Comparison of ENCODE assay signal across 8 mouse cellular contexts in the genomic region with DNA sequence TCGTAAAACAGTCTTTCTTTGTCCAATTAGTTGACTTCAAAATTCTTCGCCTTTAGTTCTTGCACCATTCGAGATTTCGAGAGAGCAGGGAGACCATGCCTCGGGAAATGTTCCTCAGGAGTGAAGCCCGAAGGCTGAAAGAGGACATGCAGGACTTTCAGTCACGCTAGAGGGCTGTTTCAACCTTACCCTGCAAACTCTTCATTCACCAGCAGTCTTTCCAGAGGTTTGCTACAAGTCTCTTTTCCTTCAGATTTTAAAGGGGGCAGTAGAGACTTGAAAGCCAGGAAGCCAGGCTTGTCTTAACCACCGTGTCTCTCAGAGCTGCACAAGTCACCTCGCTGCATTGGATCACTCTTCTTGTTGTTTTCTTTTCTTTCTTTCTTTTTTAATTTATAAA. TPM values are rescaled to one million over a fixed set of nuclear protein-coding genes. Genes with fewer than 3 reads are reported as not detected.
DNase-seq lines count a peak whose midpoint lies in the region; ATAC-seq and TF ChIP-seq lines count a peak whose summit lies in the region.

No protein-coding gene starts in this region.

- no peak overlapping the region for H3K9ac ChIP-seq in ES-E14 (ENCODE audit: insufficient read depth, low read depth, low read length, poor library complexity, severe bottlenecking)
- peak overlapping the region; percentile 57 for H3K9ac ChIP-seq in forebrain, embryonic 16.5 days (replicated peaks; ENCODE audit: low read depth, low read length)
- no peak overlapping the region for H3K9ac ChIP-seq in liver, embryonic 16.5 days (ENCODE audit: low read depth, low read length)

- TF ChIP-seq POLR2A in cerebellum, adult 2 months (IDR thresholded peaks at IDR 0.05; ENCODE audit: borderline replicate concordance, insufficient read depth, low read length) = no peak

- no peaks in the 10 kb centered on the region for H3K9me3 ChIP-seq in ES-E14 (ENCODE audit: control insufficient read depth, insufficient read depth, low read depth, low read length)
- H3K9me3 ChIP-seq in forebrain, embryonic 16.5 days (ENCODE audit: control insufficient read depth, low read length) = no peaks in the 10 kb centered on the region
- no peaks in the 10 kb centered on the region for H3K9me3 ChIP-seq in liver, embryonic 16.5 days (replicated peaks; ENCODE audit: control insufficient read depth, low read length)

- in situ Hi-C loops in ES-E14 (cut with MboI; ENCODE audit: low sequenced_read_pairs in 2 of 2, unreplicated experiment in 2 of 2) = no loop called here

- 13% methylated on average over 9 of the region's 9 CpGs for WGBS in cerebellum, adult 2 months
- 5% methylated on average over 9 of the region's 9 CpGs for WGBS in forebrain, embryonic 16.5 days
- 5% methylated on average over 9 of the region's 9 CpGs for WGBS in liver, embryonic 16.5 days (ENCODE audit: insufficient replicate concordance)

- H3K27me3 ChIP-seq in cerebellum, adult 2 months (ENCODE audit: control insufficient read depth, insufficient read depth, low read length) = no peaks in the 10 kb centered on the region
- H3K27me3 ChIP-seq in forebrain, embryonic 16.5 days (replicated peaks; ENCODE audit: control insufficient read depth, insufficient read depth, low read length) = no peaks in the 10 kb centered on the region
- peaks cover 6% of the 10 kb centered on the region for H3K27me3 ChIP-seq in liver, embryonic 16.5 days (ENCODE audit: control insufficient read depth, insufficient read depth, low read depth, low read length)

- peak overlapping the region; percentile 87 for H3K4me2 ChIP-seq in forebrain, embryonic 16.5 days (ENCODE audit: low read length)
- H3K4me2 ChIP-seq in liver, embryonic 16.5 days (ENCODE audit: low read depth, low read length) = peak overlapping the region; percentile 32; the same call in 1 of the 2 replicates

- ATAC-seq in forebrain, embryonic 16.5 days = peak; percentile 70
- ATAC-seq in liver, embryonic 16.5 days (ENCODE audit: low read depth) = no peak

- no peaks in the 10 kb centered on the region for H3K36me3 ChIP-seq in ES-E14 (ENCODE audit: control insufficient read depth, insufficient read depth, low read length, poor library complexity, severe bottlenecking)
- no peaks in the 10 kb centered on the region for H3K36me3 ChIP-seq in forebrain, embryonic 16.5 days (ENCODE audit: control insufficient read depth, insufficient read depth)
- no peaks in the 10 kb centered on the region for H3K36me3 ChIP-seq in liver, embryonic 16.5 days (ENCODE audit: control insufficient read depth, insufficient read depth)

- no peaks in the 10 kb centered on the region for H3K4me1 ChIP-seq in cerebellum, adult 2 months (ENCODE audit: control insufficient read depth, insufficient read depth, low read length)
- H3K4me1 ChIP-seq in ES-E14 (ENCODE audit: control insufficient read depth in 2 of 2, insufficient read depth in 2 of 2, low read length in 2 of 2, poor library complexity in 1 of 2) = no peaks in the 10 kb centered on the region
- peaks cover 12% of the 10 kb centered on the region for H3K4me1 ChIP-seq in forebrain, embryonic 16.5 days (replicated peaks; ENCODE audit: control insufficient read depth, insufficient read depth, low read length)
- no peaks in the 10 kb centered on the region for H3K4me1 ChIP-seq in liver, embryonic 16.5 days (ENCODE audit: control insufficient read depth, low read depth, low read length)

- no peak overlapping the region for H3K27ac ChIP-seq in cerebellum, adult 2 months (ENCODE audit: insufficient read depth, low read length)
- H3K27ac ChIP-seq in ES-E14 (ENCODE audit: insufficient read depth, low read depth, low read length, poor library complexity, severe bottlenecking) = no peak overlapping the region
- H3K27ac ChIP-seq in forebrain, embryonic 16.5 days (ENCODE audit: low read length) = no peak overlapping the region
- no peak overlapping the region for H3K27ac ChIP-seq in liver, embryonic 16.5 days (ENCODE audit: low read length)

- peak overlapping the region; percentile 28 for H3K4me3 ChIP-seq in cerebellum, adult 2 months (replicated peaks; ENCODE audit: insufficient read depth, low read depth, low read length)
- peak overlapping the region; percentile 35 to 63; a peak in 3 of 4 replicates for H3K4me3 ChIP-seq in ES-E14 (ENCODE audit: insufficient read depth in 1 of 2, low read depth in 1 of 2, low read length in 2 of 2, poor library complexity in 1 of 2, severe bottlenecking in 1 of 2)
- peak overlapping the region; percentile 47 for H3K4me3 ChIP-seq in forebrain, embryonic 16.5 days (replicated peaks; ENCODE audit: low read length)
- no peak overlapping the region for H3K4me3 ChIP-seq in liver, embryonic 16.5 days (ENCODE audit: low read depth, low read length)

- DNase-seq in cerebellum, adult 2 months = no peak
- no peak for DNase-seq in cerebellum, adult 18-20 months
- DNase-seq in ES-E14 (ENCODE audit: low read depth, low spot score) (no peak), adipocyte (ENCODE audit: low spot score) (no peak)
- DNase-seq in right cerebral cortex, postnatal 36 days (ENCODE audit: low spot score in 2 of 2) = no peak
- DNase-seq in urinary bladder, adult 2 months (ENCODE audit: low spot score) = no peak

- no peak for TF ChIP-seq CTCF in cerebellum, adult 2 months (IDR thresholded peaks at IDR 0.05; ENCODE audit: borderline replicate concordance, insufficient read depth, low read depth, low read length)

TF ChIP-seq in ES-E14, 5 proteins besides CTCF, POLR2A, EP300 and RAD21:
- TF ChIP-seq ZC3H11A (IDR thresholded peaks at IDR 0.05; ENCODE audit: borderline replicate concordance, low read depth, low read length) (no peak), CHD2 (IDR thresholded peaks at IDR 0.05; ENCODE audit: low read depth, low read length) (no peak), ZNF384 (IDR thresholded peaks at IDR 0.05; ENCODE audit: low read depth, low read length) (no peak), HCFC1 (IDR thresholded peaks at IDR 0.05; ENCODE audit: borderline replicate concordance, insufficient read depth, low read length) (no peak), MAFK (IDR thresholded peaks at IDR 0.05; ENCODE audit: insufficient read depth, low read depth, low read length) (no peak)

RNA-seq across cellular contexts. Expression of a gene that starts 0.9 kb away (rescaled TPM):
- 1.5 and 1.6 TPM in 2 replicates for polyA plus RNA-seq in cerebellum, adult 2 months (2012; rRNA removed)
- total RNA-seq in ES-E14 (2012; rRNA removed) = not detected in 2 replicates
- 3.2 TPM in 2 replicates for polyA plus RNA-seq in forebrain, embryonic 16.5 days (2015; fragmentation: Nextera tagmentation; extraction: Ambion mirVana)
- polyA plus RNA-seq in liver, embryonic 16.5 days (2015; fragmentation: Nextera tagmentation; extraction: Ambion mirVana) = not detected in 2 replicates
- 0.23 and 0.32 TPM in 2 replicates for polyA plus RNA-seq in urinary bladder, adult 2 months (2012; rRNA removed)
